In the genomic region with DNA sequence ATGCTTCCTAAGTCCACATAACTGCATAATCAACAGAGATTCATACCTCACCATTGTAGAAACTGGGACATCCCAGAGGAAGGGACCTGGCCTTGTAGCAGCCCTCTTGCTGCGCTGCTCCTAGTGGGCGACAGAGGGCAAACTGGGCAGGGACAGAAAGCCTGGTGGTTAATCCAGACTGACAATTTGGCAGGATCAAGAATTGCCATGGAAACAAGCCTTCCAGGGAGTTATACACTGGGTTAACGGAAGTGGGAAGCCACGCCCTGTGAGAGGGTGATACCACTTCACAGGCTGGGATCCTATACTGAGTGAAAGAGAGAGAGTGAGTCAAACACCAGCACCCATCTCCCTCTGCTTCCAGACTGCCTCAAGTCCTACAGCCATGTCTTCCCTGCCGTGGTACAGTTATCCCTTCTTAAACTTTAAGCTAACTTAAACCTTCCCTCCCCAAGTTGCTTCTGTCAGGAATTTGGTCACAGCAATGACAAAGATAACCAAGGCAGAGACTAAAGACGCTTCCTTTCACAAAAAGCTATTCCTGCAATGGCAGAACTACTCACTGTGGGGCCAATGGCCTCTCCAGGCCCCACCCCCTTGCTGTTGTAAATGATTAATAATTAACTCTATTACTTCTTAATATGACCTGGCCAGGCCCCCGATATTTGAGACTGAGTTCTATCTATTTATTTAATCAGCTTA, we compare ENCODE assay signal across 24 mouse cellular contexts. TPM values are rescaled to one million over a fixed set of nuclear protein-coding genes. Genes with fewer than 3 reads are reported as not detected.
DNase-seq lines count a peak whose midpoint lies in the region; ATAC-seq and TF ChIP-seq lines count a peak whose summit lies in the region.
"Had no signal": no experiment of that assay in that cellular context is flagged by ENCODE, and none has a peak within 500 bp of the region (broad histone marks: within the 10 kb centered on the region; RNA-seq: fewer than 3 reads in every experiment).

No protein-coding gene starts in this region.

- H3K4me1 ChIP-seq in stomach, embryonic 14.5 days (ENCODE audit: control insufficient read depth, insufficient read depth, low read length), result no peaks in the 10 kb centered on the region
- H3K4me1 ChIP-seq in stomach, postnatal 0 days (replicated peaks; ENCODE audit: control insufficient read depth, insufficient read depth), result no peaks in the 10 kb centered on the region
- H3K4me1 ChIP-seq: embryonic facial prominence, embryonic 12.5 days; forebrain, embryonic 13.5 days; hindbrain, embryonic 12.5 days; limb, embryonic 12.5 days had no signal

- TF ChIP-seq EP300 in stomach, postnatal 0 days (optimal IDR thresholded peaks at IDR 0.05), result no peak

- no peak overlapping the region for H3K27ac ChIP-seq in stomach, embryonic 14.5 days (ENCODE audit: low read length)
- no peak overlapping the region for H3K27ac ChIP-seq in stomach, postnatal 0 days (replicated peaks)
- H3K27ac ChIP-seq: embryonic facial prominence, embryonic 12.5 days; forebrain, embryonic 13.5 days; hindbrain, embryonic 12.5 days; left cerebral cortex, adult 2 months; limb, embryonic 12.5 days had no signal

- H3K9ac ChIP-seq in stomach, embryonic 14.5 days (replicated peaks; ENCODE audit: low read depth, low read length), result no peak overlapping the region
- H3K9ac ChIP-seq in stomach, postnatal 0 days (ENCODE audit: low read length), result no peak overlapping the region
- H3K9ac ChIP-seq: embryonic facial prominence, embryonic 12.5 days; forebrain, embryonic 13.5 days; hindbrain, embryonic 12.5 days; limb, embryonic 12.5 days had no signal

- peak; percentile 64 to 66 for DNase-seq in cerebellum, postnatal 10 days
- no peak for DNase-seq in cerebellum, adult 8-10 months
- peak; percentile 15 for DNase-seq in left cerebral cortex, postnatal 4 days
- DNase-seq in left cerebral cortex, postnatal 36 days (ENCODE audit: low spot score in 2 of 2), result no peak
- no peak for DNase-seq in stomach, postnatal 0 days (ENCODE audit: low spot score)
- DNase-seq in yolk sac, embryonic 10.5 days (ENCODE audit: low spot score), result peak; percentile 8
- DNase-seq: adrenal gland, adult 8-10 months; cerebellum, adult 9-10 months; gastrocnemius, postnatal 36 days; heart, postnatal 10 days; layer of hippocampus, adult 9-11 months; lung, postnatal 14 days; thymus, adult 18-20 months had no signal

- TF ChIP-seq CTCF in stomach, postnatal 0 days (IDR thresholded peaks at IDR 0.05; ENCODE audit: low read depth), result no peak

- no peaks in the 10 kb centered on the region for H3K27me3 ChIP-seq in stomach, embryonic 14.5 days (ENCODE audit: control insufficient read depth, insufficient read depth, low read length)
- no peaks in the 10 kb centered on the region for H3K27me3 ChIP-seq in stomach, postnatal 0 days (ENCODE audit: control insufficient read depth, insufficient read depth, low read length)
- H3K27me3 ChIP-seq: embryonic facial prominence, embryonic 12.5 days; forebrain, embryonic 13.5 days; hindbrain, embryonic 12.5 days; limb, embryonic 12.5 days had no signal

- 0 out of 2 replicates have a peak, but pooled peaks have one; percentile 23 for ATAC-seq in stomach, embryonic 14.5 days (ENCODE audit: insufficient number of reproducible peaks, insufficient read depth, low FRiP score, low read depth)
- no peak for ATAC-seq in stomach, postnatal 0 days (ENCODE audit: low FRiP score, low TSS enrichment)
- no peak for ATAC-seq in granulocyte monocyte progenitor cell, adult 5-6 weeks (replicated peaks; ENCODE audit: poor library complexity, severe bottlenecking)
- ATAC-seq: forebrain, embryonic 13.5 days; midbrain, embryonic 16.5 days had no signal

- H3K4me3 ChIP-seq in stomach, embryonic 14.5 days (ENCODE audit: low read depth, low read length), result no peak overlapping the region
- no peak overlapping the region for H3K4me3 ChIP-seq in stomach, postnatal 0 days (ENCODE audit: low read depth, low read length)
- H3K4me3 ChIP-seq: embryonic facial prominence, embryonic 12.5 days; erythroblast, embryonic 14.5 days; forebrain, embryonic 13.5 days; hindbrain, embryonic 12.5 days; left cerebral cortex, adult 2 months; limb, embryonic 12.5 days had no signal

- no peaks in the 10 kb centered on the region for H3K36me3 ChIP-seq in stomach, embryonic 14.5 days (ENCODE audit: control insufficient read depth, insufficient read depth, low read length)
- no peaks in the 10 kb centered on the region for H3K36me3 ChIP-seq in stomach, postnatal 0 days (ENCODE audit: control insufficient read depth, insufficient read depth, low read length)
- H3K36me3 ChIP-seq: embryonic facial prominence, embryonic 12.5 days; hindbrain, embryonic 12.5 days; limb, embryonic 12.5 days had no signal

- H3K9me3 ChIP-seq in stomach, embryonic 14.5 days (ENCODE audit: control insufficient read depth, low read depth, low read length), result no peaks in the 10 kb centered on the region
- no peaks in the 10 kb centered on the region for H3K9me3 ChIP-seq in stomach, postnatal 0 days (ENCODE audit: control insufficient read depth, low read length)
- H3K9me3 ChIP-seq: embryonic facial prominence, embryonic 12.5 days had no signal

- 51% methylated on average over 7 of the region's 7 CpGs for WGBS in stomach, embryonic 14.5 days
- WGBS in stomach, postnatal 0 days, result 44% methylated on average over 7 of the region's 7 CpGs

- no peak overlapping the region for H3K4me2 ChIP-seq in stomach, embryonic 14.5 days (replicated peaks; ENCODE audit: low read depth, low read length)
- no peak overlapping the region for H3K4me2 ChIP-seq in stomach, postnatal 0 days (replicated peaks; ENCODE audit: low read depth)
- H3K4me2 ChIP-seq: embryonic facial prominence, embryonic 12.5 days; forebrain, embryonic 13.5 days; heart, embryonic 11.5 days; hindbrain, embryonic 12.5 days; limb, embryonic 12.5 days had no signal

- intact Hi-C loops in left cerebral cortex, postnatal 4 days (cut with DNase I), result no loop called here
- intact Hi-C loops in left cerebral cortex, postnatal 36 days (cut with DNase I), result no loop called here

RNA-seq across cellular contexts. Expression of a gene that starts 21.2 kb away (rescaled TPM):
- 10 to 100 TPM; 37.2 to 38.6 TPM for total RNA-seq in left cerebral cortex, postnatal 4 days (2021)
- 10 to 100 TPM; 37.1 to 41.7 TPM for total RNA-seq in left cerebral cortex, postnatal 36 days (2021)
- 36.9 and 39.1 TPM in 2 replicates for polyA plus RNA-seq in stomach, embryonic 14.5 days (2014; fragmentation: Nextera tagmentation; extraction: Ambion mirVana)
- 23.3 and 24.9 TPM in 2 replicates for polyA plus RNA-seq in stomach, postnatal 0 days (2015; fragmentation: Nextera tagmentation; extraction: Ambion mirVana)
- 18.9 and 22.5 TPM in 2 replicates for total RNA-seq in granulocyte monocyte progenitor cell, adult 5-6 weeks (2014; fragmentation: Nextera tagmentation)
- total RNA-seq in granulocyte monocyte progenitor cell, adult 5-6 weeks (2017), result 22.5 and 25.8 TPM in 2 replicates

RNA-seq across cellular contexts. Expression of a gene that starts 59.9 kb away (rescaled TPM):
- total RNA-seq in left cerebral cortex, postnatal 4 days (2021), result 10 to 100 TPM; 62.3 to 64.6 TPM
- 100 to 1,000 TPM; 211 to 220 TPM for total RNA-seq in left cerebral cortex, postnatal 36 days (2021)
- polyA plus RNA-seq in stomach, embryonic 14.5 days (2014; fragmentation: Nextera tagmentation; extraction: Ambion mirVana), result 3.2 and 3.9 TPM in 2 replicates
- polyA plus RNA-seq in stomach, postnatal 0 days (2015; fragmentation: Nextera tagmentation; extraction: Ambion mirVana), result 1.9 and 2.0 TPM in 2 replicates
- total RNA-seq in granulocyte monocyte progenitor cell, adult 5-6 weeks (2014; fragmentation: Nextera tagmentation), result not detected in 2 replicates
- total RNA-seq in granulocyte monocyte progenitor cell, adult 5-6 weeks (2017), result not detected in 2 replicates
- total RNA-seq: megakaryocyte-erythroid progenitor cell, adult 5-6 weeks had no signal
- polyA plus RNA-seq: erythroblast, embryonic 14.5 days had no signal

Comparison
In these comparisons a context has a peak if more than half of its experiments do, and no peak if none do; other contexts are left out.
1. DNase-seq: peak in cerebellum, postnatal 10 days (2 of 2), left cerebral cortex, postnatal 4 days (single experiment) and yolk sac, embryonic 10.5 days (single experiment); none in cerebellum, adult 8-10 months (single experiment), left cerebral cortex, postnatal 36 days (0 of 2) and stomach, postnatal 0 days (single experiment).
2. RNA of a gene that starts 59.9 kb away (total RNA-seq): 211 to 220 TPM in left cerebral cortex, postnatal 36 days and 62.3 to 64.6 TPM in left cerebral cortex, postnatal 4 days; not detected in granulocyte monocyte progenitor cell, adult 5-6 weeks; every median in the first group is over 10 times any median in the second.